Mouse (Mus musculus) effector memory CD4-positive, alpha-beta T cell, adult 7 months (primary cell): ENCODE results near the gene Pla2g7. TPM values are rescaled to one million over a fixed set of nuclear protein-coding genes. Genes with fewer than 3 reads are reported as not detected.

Experiments used
- polyA plus RNA-seq: library from polyadenylated mRNA; unstranded; fragments of 100-300 nt; shearing (Covaris generic); gene quantifications from one replicate; pipeline ENCODE4 v1.2.1, GENCODE M21; 2017

Gene Pla2g7
- 0.28 TPM for polyA plus RNA-seq

DNA sequence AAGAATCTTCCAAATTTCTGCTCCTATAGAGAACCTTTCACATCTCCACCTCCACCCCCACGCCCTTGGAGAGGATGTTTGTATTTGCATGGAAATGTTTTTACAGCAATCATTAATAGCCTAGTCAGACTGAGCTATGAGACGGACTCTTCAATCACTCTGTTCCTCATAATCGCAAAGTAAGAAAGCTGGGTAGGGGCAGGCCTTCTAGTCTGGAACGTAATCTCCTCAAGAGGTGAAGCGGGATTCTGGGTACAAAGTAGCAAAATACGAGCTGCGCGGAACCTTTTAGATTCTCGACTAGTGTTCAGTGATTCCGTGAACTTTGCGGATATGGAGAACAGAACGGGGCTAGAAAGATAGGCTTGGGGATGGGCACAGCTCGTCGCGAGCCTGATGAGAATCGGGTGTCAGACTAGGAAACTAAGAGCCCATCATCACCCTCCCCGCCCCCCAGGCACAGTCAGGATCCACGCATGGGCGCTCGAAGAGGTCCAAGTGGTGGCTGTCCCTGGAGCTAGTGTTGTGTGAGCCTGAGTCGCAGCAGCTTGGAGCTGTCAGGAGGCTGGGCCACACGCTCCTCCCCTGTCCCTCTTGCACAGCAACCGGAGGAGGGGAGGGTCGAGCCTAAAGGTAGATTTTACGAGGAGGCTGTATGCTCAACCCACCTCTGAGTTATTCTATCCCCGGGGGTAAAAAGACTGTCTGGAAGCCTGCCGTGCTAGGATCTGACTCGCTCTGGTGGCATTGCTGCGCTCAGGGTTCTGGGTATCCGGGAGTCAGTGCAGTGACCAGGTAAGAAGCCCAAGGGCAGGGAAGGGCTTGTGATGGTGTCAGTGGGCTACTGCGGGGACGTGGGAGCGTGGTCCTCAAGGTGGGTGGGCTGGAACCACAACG, at the start of gene Pla2g7:
Gene Pla2g7 (plus strand): TSS at position 107 of the 897 bp plus-strand sequence.

DNA sequence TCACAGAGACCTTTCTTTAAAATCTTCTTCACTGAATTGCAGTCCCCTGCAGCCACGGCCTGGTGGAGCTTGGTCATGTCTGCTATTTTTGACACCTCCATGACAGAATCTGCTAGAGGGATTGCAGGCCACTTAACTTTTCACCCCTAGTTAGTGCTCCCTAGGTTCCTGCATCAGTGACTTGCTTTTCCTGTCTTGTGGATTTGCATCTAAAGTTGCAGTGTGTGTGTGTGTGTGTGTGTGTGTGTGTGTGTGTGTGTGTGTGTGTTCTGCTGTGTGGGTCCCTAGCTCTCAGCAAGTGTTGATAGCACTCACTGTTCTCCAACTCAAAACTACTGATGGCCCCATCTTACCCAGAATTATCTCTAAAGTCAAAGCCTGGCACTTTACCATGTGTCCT, 24.4 kb upstream of the Pla2g7 start, which contains the start of gene Ankrd66:
Gene Ankrd66 (minus strand): TSS at position 101 of the 400 bp plus-strand sequence.

DNA sequence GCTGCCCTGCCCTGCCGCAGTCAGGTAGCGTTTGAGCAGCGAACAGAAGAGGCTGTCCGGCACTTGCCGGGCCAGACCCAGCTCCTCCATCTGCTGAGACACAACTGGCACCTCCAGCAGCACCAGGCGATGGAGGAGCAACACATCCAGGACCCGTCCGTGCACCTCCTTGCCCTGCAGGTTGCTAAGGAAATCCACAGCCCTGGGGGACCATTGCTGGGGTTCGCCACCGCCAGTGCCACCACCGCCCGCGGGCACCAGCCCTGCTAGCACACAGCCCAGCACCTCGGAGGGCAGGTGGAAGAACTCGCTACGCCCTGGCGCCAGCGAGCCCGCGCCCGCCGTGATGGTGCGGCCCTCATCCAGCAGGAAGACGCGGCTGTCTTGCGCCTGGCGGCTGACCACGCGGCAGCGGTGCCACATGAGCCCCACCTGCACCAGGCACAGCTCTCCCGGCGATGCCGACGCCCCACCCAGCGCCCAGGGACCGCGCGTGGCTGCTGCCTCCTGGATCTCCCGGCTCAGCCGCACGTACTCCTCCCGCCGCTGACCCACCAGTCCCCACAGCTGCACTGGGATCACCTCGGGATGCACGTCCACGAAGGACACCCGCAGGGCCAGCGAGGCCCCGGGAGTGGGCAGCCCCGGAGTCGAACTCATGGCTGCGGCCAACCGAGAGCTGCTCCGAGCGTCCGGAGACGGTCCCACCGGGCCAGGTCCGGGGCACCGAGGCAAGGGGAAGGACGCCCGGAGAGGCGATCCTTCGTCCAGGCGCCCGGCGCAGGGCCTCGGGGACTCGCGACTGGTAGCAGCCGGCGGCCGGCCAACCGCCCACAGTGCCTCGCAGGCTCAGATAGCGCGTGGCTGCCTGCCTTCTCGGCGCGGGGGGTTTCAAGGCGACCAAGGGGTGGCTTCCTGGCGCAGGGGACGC, 61.9 kb downstream of the Pla2g7 start, which contains the start of gene Tdrd6:
Gene Tdrd6 (minus strand): TSS at position 804 of the 931 bp plus-strand sequence.

Other genes starting within 250 kb of the Pla2g7 start
- gene Adgrf5, start 207.6 kb upstream of the Pla2g7 start, polyA plus RNA-seq: not detected
- gene Mep1a, start 65.3 kb upstream of the Pla2g7 start, polyA plus RNA-seq: not detected
- gene Ankrd66, start 24.5 kb upstream of the Pla2g7 start, polyA plus RNA-seq: not detected
- not detected for gene Tdrd6, start 62.2 kb downstream of the Pla2g7 start, polyA plus RNA-seq
- gene Slc25a27, start 99.1 kb downstream of the Pla2g7 start, polyA plus RNA-seq: 12.9 TPM
- gene Cyp39a1, start 99.3 kb downstream of the Pla2g7 start, polyA plus RNA-seq: 3.6 TPM
- not detected for gene Rcan2, start 233.3 kb downstream of the Pla2g7 start, polyA plus RNA-seq